Comparison of ENCODE assay signal across 8 mouse cellular contexts in the genomic region with DNA sequence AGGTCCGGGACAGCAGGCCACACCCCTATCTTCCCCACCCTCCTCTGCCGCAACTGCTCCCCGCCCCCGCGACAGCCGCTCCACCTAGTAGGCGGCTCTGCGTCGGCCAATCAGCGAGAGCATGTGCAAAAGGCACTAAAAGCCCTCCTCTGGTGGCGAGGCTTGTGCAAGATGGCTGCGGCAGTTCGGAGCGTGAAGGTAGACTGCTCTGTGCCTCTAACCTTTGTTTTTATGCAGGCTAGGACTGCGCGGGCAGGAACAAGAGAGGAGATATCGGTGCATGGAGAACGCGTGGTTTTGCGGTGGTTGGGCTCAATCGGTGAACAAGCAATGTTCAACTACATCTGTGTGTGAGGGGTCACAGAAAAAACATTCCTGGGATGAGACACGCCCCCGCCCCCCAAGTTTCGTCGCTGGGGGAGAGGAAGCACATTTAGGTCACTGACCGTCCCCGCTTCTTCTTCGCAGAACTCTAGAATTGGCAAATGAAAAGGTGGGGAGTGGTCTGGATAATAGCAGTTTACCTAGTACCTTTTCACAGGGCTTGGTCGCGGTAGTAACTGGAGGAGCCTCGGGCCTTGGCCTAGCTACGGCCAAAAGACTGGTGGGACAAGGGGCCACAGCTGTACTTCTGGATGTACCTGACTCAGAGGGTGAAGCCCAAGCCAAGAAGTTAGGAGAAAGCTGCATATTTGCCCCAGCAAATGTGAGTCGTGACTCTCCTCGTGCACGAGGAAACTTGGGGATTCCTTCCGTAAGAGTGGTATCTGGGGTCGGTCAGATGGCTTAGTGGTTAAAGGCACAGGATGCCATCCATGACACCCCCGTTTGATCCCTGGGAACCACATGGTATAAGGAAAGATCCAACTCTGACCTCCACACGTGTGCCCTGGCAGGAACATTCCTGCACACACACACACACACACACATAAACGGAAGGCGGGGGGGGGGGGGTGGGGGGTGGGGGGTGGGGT. TPM values are rescaled to one million over a fixed set of nuclear protein-coding genes. Genes with fewer than 3 reads are reported as not detected.
DNase-seq lines count a peak whose midpoint lies in the region; ATAC-seq and TF ChIP-seq lines count a peak whose summit lies in the region.

Hsd17b10 (plus strand) TSS at position 109 of the 974 bp plus-strand sequence.

- TF ChIP-seq CTCF in CH12.LX (conservative IDR thresholded peaks at IDR 0.05 in 1 of 2, IDR thresholded peaks at IDR 0.05 in 1 of 2; ENCODE audit: low read depth in 2 of 2, low read length in 2 of 2) = no peak
- no peak for TF ChIP-seq CTCF in heart, postnatal 0 days (IDR thresholded peaks at IDR 0.05; ENCODE audit: low read depth)
- TF ChIP-seq CTCF in liver, postnatal 0 days (IDR thresholded peaks at IDR 0.05; ENCODE audit: low read depth) = peak; percentile 33

- no peak for TF ChIP-seq RAD21 in CH12.LX (IDR thresholded peaks at IDR 0.05; ENCODE audit: low read depth, low read length)

- H3K4me3 ChIP-seq in CH12.LX (replicated peaks in 1 of 3; ENCODE audit: low read depth in 2 of 3, low read length in 2 of 3, poor library complexity in 1 of 3) = peak within 1 kb of the TSS; percentile 60 to 84 (median 63)
- peak within 1 kb of the TSS; percentile 46 for H3K4me3 ChIP-seq in forebrain, embryonic 12.5 days (replicated peaks)
- peak within 1 kb of the TSS; percentile 56 for H3K4me3 ChIP-seq in heart, postnatal 0 days (ENCODE audit: low read depth, low read length)
- H3K4me3 ChIP-seq in liver, postnatal 0 days (ENCODE audit: low read depth, low read length) = peak within 1 kb of the TSS; percentile 57
- H3K4me3 ChIP-seq in neural tube, embryonic 14.5 days (ENCODE audit: low read depth, low read length) = peak within 1 kb of the TSS; percentile 39

- peak; percentile 99 for ATAC-seq in forebrain, embryonic 12.5 days (ENCODE audit: low FRiP score)
- peak; percentile 98 for ATAC-seq in heart, postnatal 0 days (ENCODE audit: insufficient read depth, low read depth)
- ATAC-seq in liver, postnatal 0 days = peak; percentile 97
- ATAC-seq in neural tube, embryonic 14.5 days (ENCODE audit: low read depth) = peak; percentile 98

- peaks cover 6 to 37% of the 10 kb centered on the region in 2 experiments for H3K36me3 ChIP-seq in CH12.LX (replicated peaks in 1 of 2; ENCODE audit: control insufficient read depth in 1 of 2, insufficient read depth in 1 of 2, low read length in 1 of 2)
- H3K36me3 ChIP-seq in forebrain, embryonic 12.5 days (replicated peaks) = peaks cover 6% of the 10 kb centered on the region; the same call in 1 of the 2 replicates
- H3K36me3 ChIP-seq in heart, postnatal 0 days (replicated peaks; ENCODE audit: control insufficient read depth, insufficient read depth, low read length) = no peaks in the 10 kb centered on the region
- H3K36me3 ChIP-seq in liver, postnatal 0 days (replicated peaks; ENCODE audit: insufficient read depth, low read length) = peaks cover 2% of the 10 kb centered on the region; the same call in 1 of the 2 replicates
- H3K36me3 ChIP-seq in neural tube, embryonic 14.5 days (ENCODE audit: control insufficient read depth, insufficient read depth, low read length) = no peaks in the 10 kb centered on the region; the same call in 1 of the 2 replicates

- peaks cover 0 to 2% of the 10 kb centered on the region in 2 experiments; a peak in 1 of 4 replicates for H3K4me1 ChIP-seq in CH12.LX (ENCODE audit: control insufficient read depth in 1 of 2, insufficient read depth in 2 of 2)
- no peaks in the 10 kb centered on the region for H3K4me1 ChIP-seq in forebrain, embryonic 12.5 days
- no peaks in the 10 kb centered on the region for H3K4me1 ChIP-seq in heart, postnatal 0 days (ENCODE audit: control insufficient read depth, insufficient read depth)
- no peaks in the 10 kb centered on the region; the same call in none of the 2 replicates for H3K4me1 ChIP-seq in liver, postnatal 0 days (ENCODE audit: insufficient read depth)
- no peaks in the 10 kb centered on the region for H3K4me1 ChIP-seq in neural tube, embryonic 14.5 days (ENCODE audit: control insufficient read depth, insufficient read depth, low read length)

- no peaks in the 10 kb centered on the region for H3K9me3 ChIP-seq in CH12.LX (replicated peaks; ENCODE audit: low read length)
- H3K9me3 ChIP-seq in forebrain, embryonic 12.5 days = no peaks in the 10 kb centered on the region
- no peaks in the 10 kb centered on the region for H3K9me3 ChIP-seq in heart, postnatal 0 days (replicated peaks; ENCODE audit: control insufficient read depth, low read length)
- no peaks in the 10 kb centered on the region for H3K9me3 ChIP-seq in liver, postnatal 0 days (ENCODE audit: low read length)
- H3K9me3 ChIP-seq in neural tube, embryonic 14.5 days (ENCODE audit: control insufficient read depth, low read length) = no peaks in the 10 kb centered on the region

- peak within 1 kb of the TSS; percentile 76 for H3K9ac ChIP-seq in CH12.LX (ENCODE audit: insufficient read depth, low read depth)
- peak within 1 kb of the TSS; percentile 48 for H3K9ac ChIP-seq in forebrain, embryonic 12.5 days
- H3K9ac ChIP-seq in heart, postnatal 0 days (replicated peaks; ENCODE audit: low read depth, low read length) = peak within 1 kb of the TSS; percentile 60
- H3K9ac ChIP-seq in liver, postnatal 0 days (replicated peaks) = peak within 1 kb of the TSS; percentile 59
- H3K9ac ChIP-seq in neural tube, embryonic 14.5 days (replicated peaks; ENCODE audit: low read depth, low read length) = peak within 1 kb of the TSS; percentile 39

- no peaks in the 10 kb centered on the region for H3K79me2 ChIP-seq in CH12.LX (replicated peaks; ENCODE audit: control insufficient read depth, extremely low read depth, insufficient read depth, poor library complexity, severe bottlenecking)

- TF ChIP-seq POLR2A in CH12.LX (IDR thresholded peaks at IDR 0.05; ENCODE audit: low read depth, low read length) = peak; percentile 81

- peak within 1 kb of the TSS; percentile 61 for H3K4me2 ChIP-seq in CH12.LX (ENCODE audit: insufficient read depth, low read depth, poor library complexity, severe bottlenecking)
- H3K4me2 ChIP-seq in forebrain, embryonic 12.5 days = peak within 1 kb of the TSS; percentile 63
- H3K4me2 ChIP-seq in heart, postnatal 0 days (ENCODE audit: low read depth, low read length) = peak within 1 kb of the TSS; percentile 81
- H3K4me2 ChIP-seq in liver, postnatal 0 days (ENCODE audit: low read depth, low read length) = peak within 1 kb of the TSS; percentile 79
- peak within 1 kb of the TSS; percentile 54 for H3K4me2 ChIP-seq in neural tube, embryonic 14.5 days (ENCODE audit: low read depth, low read length)

- dilution Hi-C loops in CH12.LX (cut with MboI; ENCODE audit: extremely low pct_ligation_motif_present, extremely low pct_unique_long_range_greater_than_20kb, low sequenced_read_pairs) = no loop called here

- 28% methylated on average over 38 of the region's 41 CpGs for WGBS in forebrain, embryonic 12.5 days
- WGBS in heart, postnatal 0 days = 21% methylated on average over 39 of the region's 41 CpGs
- 19% methylated on average over 39 of the region's 41 CpGs for WGBS in large intestine, adult 2 months
- WGBS in liver, postnatal 0 days (ENCODE audit: insufficient replicate concordance) = 23% methylated on average over 38 of the region's 41 CpGs
- 21% methylated on average over 38 of the region's 41 CpGs for WGBS in neural tube, embryonic 14.5 days

- in situ Hi-C loops in CH12.LX (cut with MboI; ENCODE audit: low pct_ligation_motif_present, low pct_unique_long_range_greater_than_20kb, low sequenced_read_pairs) = no loop called here

- no peak for TF ChIP-seq EP300 in CH12.LX (IDR thresholded peaks at IDR 0.05; ENCODE audit: low read length)
- TF ChIP-seq EP300 in heart, postnatal 0 days (IDR thresholded peaks at IDR 0.05; ENCODE audit: low read depth) = no peak
- TF ChIP-seq EP300 in liver, postnatal 0 days (IDR thresholded peaks at IDR 0.05; ENCODE audit: low read depth) = no peak

- DNase-seq in CH12.LX (ENCODE audit: extremely low read depth) = peak; percentile 78
- peak; percentile 65 for DNase-seq in c-Kit-positive CD71-positive TER-119-negative erythroid progenitor cells, embryonic 14.5 days (ENCODE audit: low read depth)
- peak; percentile 89 for DNase-seq in heart, postnatal 0 days (ENCODE audit: low spot score)
- DNase-seq in large intestine, adult 2 months (ENCODE audit: low read depth, low spot score) = peak; percentile 50
- peak; percentile 88 for DNase-seq in liver, postnatal 0 days
- peak; percentile 86 for DNase-seq in testis, postnatal 10 days (ENCODE audit: low spot score)

- no peak within 1 kb of the TSS for H3K27ac ChIP-seq in CH12.LX (ENCODE audit: insufficient read depth, low read depth)
- 0 out of 2 replicates have a peak within 1 kb of the TSS, but pooled peaks have one; percentile 31 for H3K27ac ChIP-seq in forebrain, embryonic 12.5 days
- H3K27ac ChIP-seq in heart, postnatal 0 days (ENCODE audit: low read depth) = peak within 1 kb of the TSS; percentile 76
- H3K27ac ChIP-seq in liver, postnatal 0 days (ENCODE audit: low read depth) = peak within 1 kb of the TSS; percentile 86
- no peak within 1 kb of the TSS for H3K27ac ChIP-seq in neural tube, embryonic 14.5 days (ENCODE audit: low read depth, low read length)

- H3K27me3 ChIP-seq in CH12.LX (replicated peaks) = no peaks in the 10 kb centered on the region
- H3K27me3 ChIP-seq in forebrain, embryonic 12.5 days = peaks cover 81% of the 10 kb centered on the region
- H3K27me3 ChIP-seq in heart, postnatal 0 days (ENCODE audit: control insufficient read depth, insufficient read depth, low read length) = peaks cover 6% of the 10 kb centered on the region; the same call in 1 of the 2 replicates
- H3K27me3 ChIP-seq in liver, postnatal 0 days (ENCODE audit: insufficient read depth, low read length) = 0 out of 2 replicates have a peak, but pooled peaks cover 4% of the 10 kb centered on the region
- H3K27me3 ChIP-seq in neural tube, embryonic 14.5 days (ENCODE audit: control insufficient read depth, insufficient read depth, low read length) = peaks cover 6% of the 10 kb centered on the region

TF ChIP-seq in CH12.LX, 34 proteins besides CTCF, POLR2A, EP300 and RAD21 (continues in another document):
- no peak for TF ChIP-seq ETS1 (conservative IDR thresholded peaks at IDR 0.05; ENCODE audit: low read depth, low read length)
- no peak for TF ChIP-seq MEF2A (IDR thresholded peaks at IDR 0.05; ENCODE audit: borderline replicate concordance, low read depth, low read length)
- no peak for TF ChIP-seq USF1 (IDR thresholded peaks at IDR 0.05; ENCODE audit: low read depth, low read length)

RNA-seq across cellular contexts. Expression of gene Hsd17b10, which starts in this region (rescaled TPM):
- total RNA-seq in CH12.LX (2012; rRNA removed) = 92.8 and 98.5 TPM in 2 replicates
- 82.1 and 87.8 TPM in 2 replicates for total RNA-seq in CH12.LX (2014; rRNA removed)
- 77.2 and 91.0 TPM in 2 replicates for polyA plus RNA-seq in CH12.LX (2012; ENCODE audit: insufficient read length, low read depth)
- polyA plus RNA-seq in forebrain, embryonic 12.5 days (2016; fragmentation: Nextera tagmentation; extraction: Ambion mirVana) = 138 and 149 TPM in 2 replicates
- total RNA-seq in heart, postnatal 0 days (2014; rRNA removed; ENCODE audit: low replicate concordance) = 188 and 209 TPM in 2 replicates
- 258 and 264 TPM in 2 replicates for polyA plus RNA-seq in heart, postnatal 0 days (2015; fragmentation: Nextera tagmentation; extraction: Ambion mirVana)
- polyA plus RNA-seq in large intestine, adult 2 months (2012; rRNA removed) = 62.4 and 66.5 TPM in 2 replicates
- polyA plus RNA-seq in liver, postnatal 0 days (2015; fragmentation: Nextera tagmentation; extraction: Ambion mirVana) = 197 and 223 TPM in 2 replicates
- 113 and 120 TPM in 2 replicates for polyA plus RNA-seq in neural tube, embryonic 14.5 days (2014; fragmentation: Nextera tagmentation; extraction: Ambion mirVana)

Comparison
In these comparisons a context has a peak if more than half of its experiments do, and no peak if none do; other contexts are left out.
1. H3K27ac ChIP-seq: peak in forebrain, embryonic 12.5 days (single experiment), heart, postnatal 0 days (single experiment) and liver, postnatal 0 days (single experiment); none in CH12.LX (single experiment) and neural tube, embryonic 14.5 days (single experiment).
2. Peak in every context shown above with its lines, with median percentiles within 50 percentile points of each other: DNase-seq, H3K4me2 ChIP-seq, H3K4me3 ChIP-seq, H3K9ac ChIP-seq and ATAC-seq.